Mouse (Mus musculus): ENCODE data around the gene Actn4.
A peak's percentile ranks its signal among the peaks of the same experiment; 100 is the strongest.

GRCm38 (mm10) chr7:28932421-28933041, 29.6 kb downstream of the Actn4 start:
- TF ChIP-seq KAT2A (conservative IDR thresholded peaks at IDR 0.05; ENCODE audit: low read depth, low read length) (no peak), CTCF (IDR thresholded peaks at IDR 0.05 in 2 of 3, conservative IDR thresholded peaks at IDR 0.05 in 1 of 3; ENCODE audit: control insufficient read depth in 1 of 3, insufficient read depth in 1 of 3, low read depth in 2 of 3, low read length in 3 of 3, poor library complexity in 1 of 3, severe bottlenecking in 1 of 3) (peak in 1 of 3 experiments; percentile 9; a peak in 1 of 6 replicates), POLR2A (IDR thresholded peaks at IDR 0.05; ENCODE audit: control insufficient read depth in 1 of 2, insufficient read depth in 1 of 2, low read depth in 1 of 2, low read length in 2 of 2, poor library complexity in 1 of 2) (no peak)

Data from MEL (cell line).